Mouse (Mus musculus): ENCODE measurements around the gene Tmem87b.

The Tmem87b gene

DNA sequence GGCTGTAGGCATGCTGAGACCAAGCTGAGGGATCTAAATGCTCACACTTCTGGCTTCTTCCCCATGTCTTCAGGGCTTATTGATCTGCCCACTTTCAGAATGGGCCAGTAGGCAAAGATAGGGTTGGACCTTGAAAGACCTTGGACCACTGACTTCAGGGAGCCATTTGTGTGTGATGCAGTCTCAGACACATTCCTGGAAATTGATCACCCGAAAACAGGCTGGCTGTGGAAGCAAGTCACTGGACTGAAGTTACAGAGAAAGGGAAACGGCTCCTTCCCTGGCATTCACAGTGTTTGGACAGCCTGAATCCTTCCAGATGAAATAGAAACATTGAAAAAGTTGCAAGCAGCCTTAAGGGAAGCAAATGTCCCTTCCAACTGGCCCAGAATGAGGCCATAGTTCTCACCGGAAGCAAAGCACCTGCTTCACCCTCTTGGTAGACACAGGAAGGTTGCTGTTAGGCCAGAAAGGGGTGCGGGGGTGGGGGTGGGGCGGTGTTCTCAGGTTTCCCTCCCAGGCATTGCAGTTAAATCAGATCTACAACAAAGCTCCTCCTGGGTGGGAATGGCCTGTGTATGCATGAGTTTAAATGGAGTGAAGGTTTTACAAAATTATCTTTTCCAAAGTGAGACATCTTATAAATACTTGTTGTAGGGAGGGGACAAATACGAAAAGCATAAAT lies 70.1 kb downstream of the Tmem87b start:
- DNase-seq (ENCODE audit: low spot score in 2 of 2), result no peak

DNA sequence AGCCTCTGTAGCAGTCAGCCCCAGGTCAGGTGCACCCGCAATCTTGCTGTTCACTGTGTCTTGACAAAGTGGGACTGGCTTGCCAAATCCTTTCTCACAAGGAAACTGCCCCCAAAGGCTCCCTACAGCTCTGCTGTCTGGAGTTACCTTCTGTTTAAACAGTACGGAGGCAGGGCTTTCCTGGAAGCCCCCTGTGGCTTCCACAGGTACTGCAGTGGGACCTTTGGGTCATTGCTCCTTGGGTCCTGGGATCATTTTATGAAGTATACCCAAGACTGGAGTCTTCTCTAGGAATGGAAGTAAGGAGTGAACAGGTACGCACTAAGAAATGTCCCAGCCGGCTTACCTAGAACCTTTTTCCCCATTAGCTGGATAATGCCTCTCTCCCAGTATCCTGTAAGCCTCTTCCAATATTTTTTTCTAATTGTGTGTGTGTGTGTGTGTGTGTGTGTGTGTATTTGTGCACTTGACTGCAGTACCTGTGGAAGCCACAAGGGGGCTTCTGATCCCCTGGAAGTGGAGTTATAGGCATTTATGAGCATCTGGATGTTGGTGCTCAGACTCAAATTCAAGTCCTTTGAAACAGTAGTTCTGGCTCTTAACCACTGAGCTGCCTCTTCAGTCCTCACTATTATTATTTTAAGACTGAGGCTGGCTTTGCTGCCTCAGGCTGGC lies 72.9 kb downstream of the Tmem87b start:
- DNase-seq (ENCODE audit: low spot score in 2 of 2), result no peak

DNA sequence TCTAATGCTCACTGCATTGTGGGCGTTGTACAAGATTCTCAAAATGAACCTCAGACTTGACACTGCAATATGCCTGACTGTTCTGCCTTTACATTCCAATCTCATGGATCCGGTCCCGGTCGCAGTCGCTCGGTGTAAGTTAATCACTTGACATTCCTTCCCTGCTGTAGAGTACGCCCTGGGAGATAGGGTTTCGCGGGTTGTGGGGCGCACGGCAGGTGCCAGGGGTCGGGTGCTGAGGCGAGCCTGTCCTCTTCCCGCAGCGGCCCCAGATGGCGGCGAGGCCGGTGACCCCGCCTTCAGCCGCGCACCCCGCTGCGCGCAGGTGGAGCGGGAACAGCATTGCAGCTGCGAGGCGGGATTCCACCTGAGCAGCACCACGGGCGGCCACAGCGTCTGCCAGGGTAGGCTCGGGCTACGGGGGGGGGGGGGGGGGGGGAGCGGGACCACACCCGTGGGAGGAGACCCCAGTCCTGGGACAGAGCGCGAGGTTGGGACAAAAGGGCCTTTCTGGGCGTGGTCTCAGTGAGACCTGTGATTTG lies 74.3 kb downstream of the Tmem87b start:
- DNase-seq (ENCODE audit: low spot score in 2 of 2), result no peak

DNA sequence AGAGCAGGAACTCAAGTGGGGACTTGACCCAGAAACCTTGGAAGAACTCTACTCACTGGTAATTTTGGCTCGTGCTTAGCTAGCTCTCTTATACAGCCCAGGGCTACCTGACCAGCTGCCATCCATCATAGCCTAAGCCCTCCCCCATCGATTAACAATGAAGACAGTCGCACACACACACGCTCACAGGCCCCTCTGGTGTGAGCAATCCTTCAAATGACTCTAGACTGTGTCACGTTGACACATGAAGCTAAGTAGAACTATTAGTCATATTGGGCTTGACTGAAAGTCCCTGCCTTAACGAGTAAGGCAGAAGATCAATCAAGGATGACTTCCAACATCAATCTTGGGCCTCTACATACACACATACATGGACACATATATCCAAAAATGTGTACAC lies 84.9 kb downstream of the Tmem87b start:
- DNase-seq (ENCODE audit: low spot score in 2 of 2), result no peak

DNA sequence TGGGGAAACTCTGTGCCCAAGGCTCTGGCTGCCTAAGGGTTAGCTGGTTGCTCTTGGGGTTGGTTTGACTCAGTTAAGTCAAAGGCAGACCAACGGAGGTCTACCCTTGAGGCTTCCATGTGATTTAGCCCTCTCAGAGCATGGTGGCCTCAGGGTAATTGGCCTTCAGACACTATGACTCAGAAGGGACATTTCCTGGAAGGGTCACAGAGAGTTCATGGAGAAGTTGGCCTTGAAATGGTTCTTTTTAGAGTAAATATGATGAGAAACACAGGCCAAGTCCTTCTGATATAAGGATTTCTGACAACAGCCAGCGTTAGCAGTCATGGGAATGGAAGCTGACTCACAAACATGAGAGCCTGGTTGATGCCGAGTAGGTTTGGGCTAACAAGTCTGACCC lies 85.7 kb downstream of the Tmem87b start:
- no peak for DNase-seq (ENCODE audit: low spot score in 2 of 2)
